Mouse (Mus musculus) kidney, postnatal 0 days (tissue): ENCODE measurements at regions not wholly inside any gene's neighbourhood (a gene's known extent, or its start where the extent isn't known, plus 50 kb on each side); places are given as distances from the start of the nearest gene placed in this dataset.

Experiments
- ATAC-seq: fragments of 200-750 bp; cut with Nextera tagmentation; replicated peaks from 2 replicates; pipeline ENCODE4 v1.8.0; 2017; ENCODE audit warnings: low read depth, moderate number of reproducible peaks, moderate TSS enrichment, moderate library complexity; ENCODE audit not compliant: low FRiP score
- DNase-seq: peaks from one replicate; pipeline ENCODE4 v3.0.0-alpha.2; 2016; ENCODE audit warnings: low spot score
- H3K27ac ChIP-seq: fragments of 300-500 bp; sonication (generic); 2 replicates; pipeline ENCODE4 v1.5.1; 2014; ENCODE audit warnings: mild to moderate bottlenecking
- H3K27me3 ChIP-seq: fragments of 300-500 bp; sonication (generic); 2 replicates; pipeline ENCODE4 v1.6.1; 2014; ENCODE audit warnings: low read length, mixed read lengths; ENCODE audit not compliant: insufficient read depth
- H3K36me3 ChIP-seq: fragments of 300-500 bp; sonication (generic); 2 replicates; pipeline ENCODE4 v1.6.1; 2014; ENCODE audit warnings: low read length, mixed read lengths; ENCODE audit not compliant: insufficient read depth
- H3K4me1 ChIP-seq: fragments of 300-500 bp; sonication (generic); replicated peaks from 2 replicates; pipeline ENCODE4 v1.6.1; 2014; ENCODE audit warnings: antibody characterized with exemption, low read length, mixed read lengths; ENCODE audit not compliant: insufficient read depth
- H3K4me2 ChIP-seq: fragments of 300-500 bp; sonication (generic); 2 replicates; pipeline ENCODE4 v1.6.1; 2014; ENCODE audit warnings: mild to moderate bottlenecking, low read length, moderate library complexity, mixed read lengths
- H3K4me3 ChIP-seq: fragments of 300-500 bp; sonication (generic); replicated peaks from 2 replicates; pipeline ENCODE4 v1.5.1; 2014; ENCODE audit warnings: low read depth, low read length
- H3K9ac ChIP-seq: fragments of 300-500 bp; sonication (generic); 2 replicates; pipeline ENCODE4 v1.6.1; 2014; ENCODE audit warnings: low read depth, low read length
- H3K9me3 ChIP-seq: fragments of 300-500 bp; sonication (generic); replicated peaks from 2 replicates; pipeline ENCODE4 v1.6.1; 2016; ENCODE audit warnings: low read length, inconsistent platforms, mixed read lengths
- CTCF ChIP-seq: IDR thresholded peaks from 2 replicates; pipeline ENCODE4 v1.5.1; 2016; ENCODE audit warnings: antibody characterized with exemption, low read depth, mild to moderate bottlenecking, moderate library complexity
- WGBS: fragments of 180-500 bp; shearing (Covaris S2); extraction: QIAGEN DNeasy Blood & Tissue Kit; methylation state at CpG from one replicate; pipeline ENCODE4 v1.1.7; 2014; 5-methylcytosine and 5-hydroxymethylcytosine counted together

DNA sequence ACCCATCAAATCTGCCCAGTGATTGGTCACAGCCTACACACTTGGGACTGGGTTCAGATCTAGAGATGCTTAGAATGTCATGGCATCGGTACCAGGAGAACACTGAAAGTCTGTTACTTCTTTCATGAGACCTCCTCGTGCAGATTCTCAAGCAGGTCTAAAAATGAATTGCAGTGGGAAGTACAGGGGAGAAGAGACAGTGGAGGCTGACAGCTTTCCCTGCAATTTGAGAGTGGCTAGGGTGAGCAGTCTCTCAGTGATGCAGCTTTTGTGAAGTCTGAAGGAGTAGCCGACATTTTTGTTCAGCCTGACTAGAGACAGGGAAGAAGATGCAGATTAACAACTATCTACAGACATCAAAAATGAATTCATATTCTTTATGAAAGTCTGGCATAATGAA, 112.5 kb downstream of the Fam198b start:
- WGBS: 74% methylated on average over 3 of the region's 3 CpGs
- ATAC-seq: no peak
- no peak overlapping the region for H3K27ac ChIP-seq

DNA sequence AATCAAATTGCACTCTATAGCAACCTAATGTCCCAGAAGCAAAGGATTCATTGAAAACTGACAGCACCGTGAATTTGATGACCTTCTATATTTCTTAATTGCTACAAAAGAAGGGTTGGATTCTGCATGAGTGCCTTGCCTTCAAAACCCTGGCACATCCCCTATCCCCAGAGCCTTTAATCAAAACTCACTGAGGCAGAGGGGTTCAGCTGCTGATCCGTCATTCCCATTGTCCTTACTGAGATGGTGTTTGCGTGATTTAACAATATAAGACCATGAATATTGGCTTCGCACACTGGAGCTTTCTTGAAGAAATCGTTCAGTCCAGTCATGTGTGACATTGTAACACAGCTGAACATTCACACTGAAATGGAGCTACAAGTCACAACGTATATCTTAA, 118.0 kb downstream of the Fam198b start:
- TF ChIP-seq CTCF: no peak
- Histone ChIP-seq H3K9me3 (no peaks in the 10 kb centered on the region), H3K27ac (no peak overlapping the region), H3K36me3 (no peaks in the 10 kb centered on the region), H3K4me3 (no peak overlapping the region), H3K27me3 (no peaks in the 10 kb centered on the region), H3K4me2 (no peak overlapping the region), H3K9ac (no peak overlapping the region), H3K4me1 (no peaks in the 10 kb centered on the region; the same call in 1 of the 2 replicates)
- ATAC-seq (no peak), DNase-seq (no peak)
- WGBS: 78% methylated on average over 6 of the region's 6 CpGs

More for the DNA sequence above, 112.5 kb downstream of the Fam198b start:
- no peaks in the 10 kb centered on the region for H3K27me3 ChIP-seq
- no peak for DNase-seq
- no peaks in the 10 kb centered on the region for H3K4me1 ChIP-seq
- TF ChIP-seq CTCF: no peak
- no peak overlapping the region for H3K4me2 ChIP-seq
- H3K4me3 ChIP-seq: no peak overlapping the region
- H3K9ac ChIP-seq: no peak overlapping the region
- no peaks in the 10 kb centered on the region for H3K9me3 ChIP-seq
- H3K36me3 ChIP-seq: no peaks in the 10 kb centered on the region

- peak; percentile 73 for DNase-seq
Measured at GRCm38 (mm10) chr3:80003300-80004090, 119.2 kb downstream of the Fam198b start.

DNA sequence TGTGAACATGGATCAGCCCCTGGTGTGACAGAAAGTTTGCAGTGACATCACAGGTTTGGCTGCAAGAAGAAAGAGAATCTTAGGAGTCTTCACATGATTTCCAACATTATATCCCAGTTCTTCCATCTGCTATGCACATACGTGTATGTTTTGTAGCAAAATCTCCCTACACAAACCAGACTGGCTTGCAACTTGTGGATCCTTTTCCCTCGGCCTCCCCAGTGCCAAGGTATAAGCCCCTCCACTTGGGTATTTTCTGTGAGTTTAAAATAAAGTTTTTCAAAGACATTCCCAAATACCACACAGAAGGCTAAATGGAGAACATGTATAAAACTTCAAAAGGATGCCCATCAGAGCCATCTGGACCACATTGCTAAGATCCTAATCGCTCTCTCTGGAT, 120.2 kb downstream of the Fam198b start:
- ATAC-seq: no peak
- H3K27ac ChIP-seq: no peak overlapping the region
- H3K4me2 ChIP-seq: no peak overlapping the region

More at GRCm38 (mm10) chr3:80003300-80004090, 119.2 kb downstream of the Fam198b start:
- Histone ChIP-seq H3K4me1 (no peaks in the 10 kb centered on the region; the same call in 1 of the 2 replicates), H3K27me3 (no peaks in the 10 kb centered on the region), H3K4me2 (no peak overlapping the region), H3K4me3 (no peak overlapping the region), H3K27ac (no peak overlapping the region), H3K36me3 (no peaks in the 10 kb centered on the region), H3K9me3 (no peaks in the 10 kb centered on the region), H3K9ac (no peak overlapping the region)
- WGBS: 71% methylated on average over 5 of the region's 5 CpGs
- TF ChIP-seq CTCF: no peak
- ATAC-seq: no peak

GRCm38 (mm10) chr3:80004966-80005365, 120.6 kb downstream of the Fam198b start:
- 60% methylated on average over 3 of the region's 3 CpGs for WGBS
- H3K27ac ChIP-seq: no peak overlapping the region
- TF ChIP-seq CTCF: no peak

More for the DNA sequence above, 120.2 kb downstream of the Fam198b start:
- H3K36me3 ChIP-seq: no peaks in the 10 kb centered on the region
- no peak for TF ChIP-seq CTCF
- 80% methylated on average over 3 of the region's 3 CpGs for WGBS
- no peaks in the 10 kb centered on the region for H3K9me3 ChIP-seq
- DNase-seq: no peak
- H3K27me3 ChIP-seq: no peaks in the 10 kb centered on the region
- no peaks in the 10 kb centered on the region; the same call in 1 of the 2 replicates for H3K4me1 ChIP-seq
- no peak overlapping the region for H3K4me3 ChIP-seq
- no peak overlapping the region for H3K9ac ChIP-seq

DNA sequence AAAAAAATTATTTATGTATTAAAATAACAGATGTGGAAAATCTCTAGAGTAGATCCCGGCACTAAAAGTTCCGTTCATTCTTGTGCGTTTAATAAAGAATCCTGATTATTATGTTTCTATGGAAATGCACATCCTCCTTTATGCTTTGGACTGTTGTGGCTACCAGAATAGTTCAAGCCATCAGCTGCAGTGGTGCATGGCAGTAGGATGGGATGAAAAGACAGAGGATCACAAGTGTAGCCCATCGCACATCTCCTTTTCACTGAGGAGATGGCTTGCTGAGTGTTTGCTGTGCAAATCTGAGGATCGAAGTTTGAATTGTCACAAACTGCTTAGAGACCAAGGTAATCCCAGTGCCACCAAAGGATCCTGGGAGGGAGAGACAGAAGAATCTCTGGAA, 121.0 kb downstream of the Fam198b start:
- 79% methylated on average over 5 of the region's 5 CpGs for WGBS

More at GRCm38 (mm10) chr3:80004966-80005365, 120.6 kb downstream of the Fam198b start:
- Histone ChIP-seq H3K4me1 (no peaks in the 10 kb centered on the region; the same call in 1 of the 2 replicates), H3K9me3 (no peaks in the 10 kb centered on the region), H3K9ac (no peak overlapping the region), H3K4me3 (no peak overlapping the region), H3K36me3 (no peaks in the 10 kb centered on the region), H3K27me3 (no peaks in the 10 kb centered on the region), H3K4me2 (no peak overlapping the region)
- ATAC-seq: 0 out of 2 replicates have a peak, but pooled peaks have one; percentile 33
- no peak for DNase-seq

More for the DNA sequence above, 121.0 kb downstream of the Fam198b start:
- no peak overlapping the region for H3K4me2 ChIP-seq
- DNase-seq (peak; percentile 70), ATAC-seq (no peak)
- no peaks in the 10 kb centered on the region for H3K9me3 ChIP-seq
- H3K4me3 ChIP-seq: no peak overlapping the region
- no peak for TF ChIP-seq CTCF
- peak overlapping the region; percentile 31; the same call in 1 of the 2 replicates for H3K27ac ChIP-seq
- no peaks in the 10 kb centered on the region for H3K27me3 ChIP-seq
- H3K4me1 ChIP-seq: no peaks in the 10 kb centered on the region; the same call in 1 of the 2 replicates
- H3K36me3 ChIP-seq: no peaks in the 10 kb centered on the region
- H3K9ac ChIP-seq: no peak overlapping the region
